Mouse (Mus musculus) lung, postnatal 0 days (tissue): ENCODE measurements at regions not wholly inside any gene's neighbourhood (a gene's known extent, or its start where the extent isn't known, plus 50 kb on each side); places are given as distances from the start of the nearest gene placed in this dataset.

Experiments
- CTCF ChIP-seq: IDR thresholded peaks from 2 replicates; pipeline ENCODE4 v1.5.1; 2016; ENCODE audit warnings: antibody characterized with exemption, mild to moderate bottlenecking
- EP300 ChIP-seq: IDR thresholded peaks from 2 replicates; pipeline ENCODE4 v1.6.1; 2016; ENCODE audit warnings: antibody characterized with exemption, mild to moderate bottlenecking, control low read depth

- TF ChIP-seq CTCF: no peak
- TF ChIP-seq EP300: no peak
Measured at GRCm38 (mm10) chr5:73890942-73891341, 177.3 kb downstream of the Usp46 start.
